Comparison of ENCODE assay signal across 8 mouse cellular contexts in the genomic region with DNA sequence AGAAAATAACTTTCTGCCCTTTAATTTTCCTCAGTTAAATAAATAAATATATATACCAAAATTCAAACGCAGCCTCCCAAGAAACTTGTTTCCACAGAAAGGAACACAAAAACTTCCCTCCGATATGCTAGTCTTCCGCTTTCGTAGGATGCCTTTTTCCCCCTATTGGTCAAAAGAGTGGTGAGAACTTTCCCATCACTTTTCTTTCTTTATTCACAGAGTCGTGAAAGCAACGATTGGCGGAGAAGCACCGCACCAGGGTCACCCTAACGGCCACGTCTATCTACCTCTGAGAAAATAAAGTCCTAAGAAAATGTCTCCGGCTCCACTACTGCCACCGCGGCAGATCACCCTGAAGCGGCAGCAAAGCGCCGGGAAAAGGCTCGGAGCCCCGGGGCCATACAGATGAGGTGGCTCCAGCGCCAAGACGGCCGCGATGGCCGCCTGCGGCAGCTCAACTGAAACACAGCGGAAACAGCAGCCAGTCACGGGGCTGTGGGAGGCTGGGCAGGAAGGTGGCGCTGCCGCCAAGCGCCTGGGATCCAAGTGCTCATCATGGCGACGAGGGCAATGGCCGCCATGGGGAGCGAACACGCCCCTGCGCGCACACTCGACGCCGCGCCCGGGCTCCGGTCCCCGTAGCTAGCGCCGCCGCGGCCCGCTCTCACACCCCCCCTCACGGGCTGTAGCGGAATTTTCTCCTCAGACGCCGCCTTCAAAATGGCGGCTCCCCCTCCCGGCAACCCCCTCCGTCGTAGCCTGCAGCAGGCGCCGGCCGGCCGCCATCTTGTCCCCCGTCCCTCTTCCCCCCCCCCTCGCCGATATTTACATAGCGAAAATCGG. TPM values are rescaled to one million over a fixed set of nuclear protein-coding genes. Genes with fewer than 3 reads are reported as not detected.
A peak's percentile ranks its signal among the peaks of the same experiment; 100 is the strongest.
DNase-seq lines count a peak whose midpoint lies in the region; ATAC-seq and TF ChIP-seq lines count a peak whose summit lies in the region.

No protein-coding gene starts in this region.

- intact Hi-C loops in left cerebral cortex, adult 2 months (cut with DNase I): loop anchor here (1.0 kb wide), 1 partner anchor 55 kb away; no protein-coding TSS in a partner anchor

- peak; percentile 92 for DNase-seq in ZHBTc4 (ENCODE audit: low read depth, low spot score)
- DNase-seq in cerebellum, postnatal 4 days (ENCODE audit: low spot score in 2 of 2): peak; percentile 52 to 78
- peak; percentile 83 for DNase-seq in gastrocnemius, adult 18-20 months (ENCODE audit: low spot score)
- peak; percentile 78 to 84 for DNase-seq in left cerebral cortex, adult 2 months (ENCODE audit: extremely low spot score in 1 of 2, low spot score in 2 of 2)
- DNase-seq in retina, postnatal 7 days (ENCODE audit: low read depth, low spot score): peak; percentile 71
- DNase-seq in urinary bladder, adult 2 months (ENCODE audit: low spot score): peak; percentile 76

- peaks cover 12% of the 10 kb centered on the region for H3K27me3 ChIP-seq in hindbrain, embryonic 16.5 days (replicated peaks; ENCODE audit: control insufficient read depth, insufficient read depth, low read length)

- peak overlapping the region; percentile 89 for H3K9ac ChIP-seq in hindbrain, embryonic 16.5 days (ENCODE audit: low read depth, low read length)

- H3K79me2 ChIP-seq in macrophage (ENCODE audit: inconsistent target): peaks cover 48% of the 10 kb centered on the region

- peak; percentile 94 for ATAC-seq in hindbrain, embryonic 16.5 days

- no peaks in the 10 kb centered on the region; the same call in 1 of the 2 replicates for H3K4me1 ChIP-seq in hindbrain, embryonic 16.5 days (ENCODE audit: control insufficient read depth, insufficient read depth, low read depth, low read length)

- WGBS in hindbrain, embryonic 16.5 days: 18% methylated on average over 36 of the region's 65 CpGs
- WGBS in macrophage (ENCODE audit: missing documents): 19% methylated on average over 41 of the region's 65 CpGs

- peak; percentile 35 for TF ChIP-seq CTCF in left cerebral cortex, adult 2 months (IDR thresholded peaks at IDR 0.05)

- peak overlapping the region; percentile 61 for H3K4me3 ChIP-seq in hindbrain, embryonic 16.5 days (ENCODE audit: low read length)
- peak overlapping the region; percentile 65 for H3K4me3 ChIP-seq in left cerebral cortex, adult 2 months
- peak overlapping the region; percentile 65 for H3K4me3 ChIP-seq in macrophage (ENCODE audit: inconsistent target)

- H3K36me3 ChIP-seq in hindbrain, embryonic 16.5 days (ENCODE audit: control insufficient read depth, insufficient read depth, low read length): no peaks in the 10 kb centered on the region
- no peaks in the 10 kb centered on the region for H3K36me3 ChIP-seq in macrophage (ENCODE audit: inconsistent target)

- H3K4me2 ChIP-seq in hindbrain, embryonic 16.5 days (ENCODE audit: low read length): peak overlapping the region; percentile 73

- H3K27ac ChIP-seq in hindbrain, embryonic 16.5 days (ENCODE audit: low read depth, low read length): peak overlapping the region; percentile 99
- H3K27ac ChIP-seq in left cerebral cortex, adult 2 months: peak overlapping the region; percentile 96
- peak overlapping the region; percentile 68 for H3K27ac ChIP-seq in macrophage

- H3K9me3 ChIP-seq in hindbrain, embryonic 16.5 days (ENCODE audit: control insufficient read depth, low read length): no peaks in the 10 kb centered on the region; the same call in 1 of the 2 replicates

RNA-seq across cellular contexts. Expression of gene Zfx, which starts 1.4 kb away (rescaled TPM):
- total RNA-seq in gastrocnemius, adult 18-20 months (2021): 10 to 100 TPM; 15.2 to 17.0 TPM
- polyA plus RNA-seq in hindbrain, embryonic 16.5 days (2015; fragmentation: Nextera tagmentation; extraction: Ambion mirVana): 18.1 and 19.1 TPM in 2 replicates
- total RNA-seq in left cerebral cortex, adult 2 months (2021): 10 to 100 TPM; 37.2 to 37.6 TPM
- total RNA-seq in macrophage (2018; cell fraction: chromatin; rRNA removed): 100 to 1,000 TPM in 12 of 26 experiments, 10 to 100 TPM in 14; 66.4 to 142 (median 99.1) TPM
- total RNA-seq in macrophage (2018; cell fraction: cytosol; rRNA removed): 10 to 100 TPM; 17.6 to 34.8 (median 25.9) TPM
- 10 to 100 TPM; 41.8 to 83.3 (median 53.5) TPM for total RNA-seq in macrophage (2018; cell fraction: nucleus; rRNA removed)
- polyA plus RNA-seq in macrophage (2018): 9.4 to 16.0 TPM (median 15.7 TPM) in 3 replicates
- polyA plus RNA-seq in urinary bladder, adult 2 months (2012; rRNA removed): 11.2 and 11.3 TPM in 2 replicates

Comparison
In these comparisons a context has a peak if more than half of its experiments do, and no peak if none do; other contexts are left out.
1. Peak in every context shown above with its lines: DNase-seq, ATAC-seq, H3K4me3 ChIP-seq and H3K27ac ChIP-seq.